Mouse (Mus musculus) heart, embryonic 16.5 days (tissue): Measurements from ENCODE around the gene Ablim1. TPM values are rescaled to one million over a fixed set of nuclear protein-coding genes. Genes with fewer than 3 reads are reported as not detected.

Source experiments
- ATAC-seq: fragments of 200-750 bp; cut with Nextera tagmentation; replicated peaks from 2 replicates; pipeline ENCODE4 v1.8.0; 2017; ENCODE audit warnings: moderate number of reproducible peaks; ENCODE audit not compliant: insufficient read depth, low FRiP score; ENCODE audit errors: extremely low read depth
- H3K27ac ChIP-seq: fragments of 300-500 bp; sonication (generic); 2 replicates; pipeline ENCODE4 v1.5.1; 2014; ENCODE audit warnings: mild to moderate bottlenecking, low read length, control low read depth, moderate library complexity
- H3K27me3 ChIP-seq: fragments of 300-500 bp; sonication (generic); 2 replicates; pipeline ENCODE4 v1.6.1; 2014; ENCODE audit warnings: low read length, mixed read lengths; ENCODE audit not compliant: control insufficient read depth, insufficient read depth
- H3K36me3 ChIP-seq: fragments of 300-500 bp; sonication (generic); 2 replicates; pipeline ENCODE4 v1.6.1; 2014; ENCODE audit not compliant: control insufficient read depth, insufficient read depth
- H3K4me1 ChIP-seq: fragments of 300-500 bp; sonication (generic); 2 replicates; pipeline ENCODE4 v1.6.1; 2014; ENCODE audit warnings: low read length, mixed read lengths; ENCODE audit not compliant: control insufficient read depth, insufficient read depth
- H3K4me2 ChIP-seq: fragments of 300-500 bp; sonication (generic); 2 replicates; pipeline ENCODE4 v1.6.1; 2014; ENCODE audit warnings: low read depth, mild to moderate bottlenecking, control low read depth, low read length
- H3K4me3 ChIP-seq: fragments of 300-500 bp; sonication (generic); 2 replicates; pipeline ENCODE4 v1.5.1; 2014; ENCODE audit warnings: mild to moderate bottlenecking, control low read depth, low read length
- H3K9ac ChIP-seq: fragments of 300-500 bp; sonication (generic); 2 replicates; pipeline ENCODE4 v1.6.1; 2014; ENCODE audit warnings: low read length, control low read depth
- H3K9me3 ChIP-seq: fragments of 300-500 bp; sonication (generic); replicated peaks from 2 replicates; pipeline ENCODE4 v1.6.1; 2016; ENCODE audit warnings: low read length; ENCODE audit not compliant: control insufficient read depth
- WGBS: fragments of 180-500 bp; shearing (Covaris S2); extraction: QIAGEN DNeasy Blood & Tissue Kit; methylation state at CpG from one replicate; pipeline ENCODE4 v1.1.7; 2014; 5-methylcytosine and 5-hydroxymethylcytosine counted together
- polyA plus RNA-seq: library from polyadenylated mRNA; unstranded; fragments of >200 nt; fragmentation: Nextera tagmentation; extraction: Ambion mirVana; gene quantifications from 2 replicates; pipeline ENCODE4 v1.2.1, GENCODE M21; 2015

Gene Ablim1
- polyA plus RNA-seq, 1 experiment from 2014 or later, result 72.6 TPM

- Histone ChIP-seq H3K9ac (peak overlapping the region; percentile 70), H3K27me3 (peaks cover 25% of the 10 kb centered on the region), H3K4me3 (peak overlapping the region; percentile 60), H3K36me3 (no peaks in the 10 kb centered on the region), H3K27ac (no peak overlapping the region), H3K4me1 (no peaks in the 10 kb centered on the region), H3K4me2 (peak overlapping the region; percentile 97), H3K9me3 (no peaks in the 10 kb centered on the region)
- ATAC-seq, result no peak
- 68% methylated on average over 16 of the region's 16 CpGs for WGBS
These were observed 307.4 kb downstream of the Ablim1 start for GRCm38 (mm10) chr19:57007291-57007690.

DNA sequence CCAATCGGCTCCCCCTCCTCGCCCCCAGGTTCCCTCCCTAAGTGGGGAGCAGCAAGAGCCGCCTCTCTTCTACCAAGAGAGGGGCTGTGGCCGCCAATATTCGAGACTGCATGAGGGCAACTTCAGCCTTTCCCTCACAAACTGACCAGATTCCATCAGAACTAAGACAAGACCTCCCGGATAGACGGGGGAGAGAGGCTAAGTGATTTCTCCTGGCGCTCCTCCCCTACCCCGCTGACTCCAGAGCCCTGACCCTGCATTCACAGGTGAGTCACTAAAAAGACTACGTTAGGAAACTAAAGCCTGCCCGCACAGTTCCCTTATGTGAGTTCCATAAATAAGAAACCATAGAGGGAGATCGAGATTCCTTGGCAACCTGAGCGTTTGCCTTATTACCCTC is 307.9 kb downstream of the Ablim1 start:
- peaks cover 25% of the 10 kb centered on the region for H3K27me3 ChIP-seq
- no peak for ATAC-seq
- WGBS, result 75% methylated on average over 13 of the region's 13 CpGs
- no peaks in the 10 kb centered on the region for H3K36me3 ChIP-seq
- H3K4me2 ChIP-seq, result 0 out of 2 replicates have a peak overlapping the region, but pooled peaks have one; percentile 97
- H3K9me3 ChIP-seq, result no peaks in the 10 kb centered on the region
- H3K4me1 ChIP-seq, result no peaks in the 10 kb centered on the region
- no peak overlapping the region for H3K9ac ChIP-seq
- H3K4me3 ChIP-seq, result peak overlapping the region; percentile 60
- H3K27ac ChIP-seq, result no peak overlapping the region

- no peaks in the 10 kb centered on the region for H3K9me3 ChIP-seq
- H3K4me2 ChIP-seq, result no peak overlapping the region
- ATAC-seq, result no peak
- 88% methylated on average over 4 of the region's 4 CpGs for WGBS
- H3K4me1 ChIP-seq, result no peaks in the 10 kb centered on the region
- H3K27ac ChIP-seq, result no peak overlapping the region
- no peaks in the 10 kb centered on the region for H3K36me3 ChIP-seq
- H3K27me3 ChIP-seq, result peaks cover 25% of the 10 kb centered on the region
- no peak overlapping the region for H3K9ac ChIP-seq
- H3K4me3 ChIP-seq, result no peak overlapping the region
These were observed 309.7 kb downstream of the Ablim1 start for GRCm38 (mm10) chr19:57005062-57005461.

- Histone ChIP-seq H3K4me2 (no peak overlapping the region), H3K27me3 (peaks cover 20% of the 10 kb centered on the region), H3K9me3 (no peaks in the 10 kb centered on the region), H3K9ac (no peak overlapping the region), H3K4me3 (no peak overlapping the region), H3K4me1 (no peaks in the 10 kb centered on the region), H3K36me3 (no peaks in the 10 kb centered on the region), H3K27ac (no peak overlapping the region)
- ATAC-seq, result no peak
- WGBS, result 52% methylated on average over 7 of the region's 7 CpGs
These were observed 311.3 kb downstream of the Ablim1 start for GRCm38 (mm10) chr19:57003460-57003810.

GRCm38 (mm10) chr19:57002741-57003459 is 311.8 kb downstream of the Ablim1 start:
- 75% methylated on average over 12 of the region's 12 CpGs for WGBS
- H3K4me3 ChIP-seq, result no peak overlapping the region
- H3K27ac ChIP-seq, result no peak overlapping the region
- H3K4me1 ChIP-seq, result no peaks in the 10 kb centered on the region
- peaks cover 16% of the 10 kb centered on the region for H3K27me3 ChIP-seq
- no peak overlapping the region for H3K9ac ChIP-seq
- H3K9me3 ChIP-seq, result no peaks in the 10 kb centered on the region
- no peak for ATAC-seq
- no peaks in the 10 kb centered on the region for H3K36me3 ChIP-seq
- no peak overlapping the region for H3K4me2 ChIP-seq

- Histone ChIP-seq H3K4me2 (no peak overlapping the region), H3K27me3 (peaks cover 6% of the 10 kb centered on the region), H3K36me3 (no peaks in the 10 kb centered on the region), H3K4me3 (no peak overlapping the region), H3K4me1 (peaks cover 5% of the 10 kb centered on the region; the same call in 1 of the 2 replicates), H3K9ac (no peak overlapping the region), H3K9me3 (no peaks in the 10 kb centered on the region), H3K27ac (no peak overlapping the region)
- no peak for ATAC-seq
- 89% methylated on average over 4 of the region's 4 CpGs for WGBS
These were observed 312.8 kb downstream of the Ablim1 start for GRCm38 (mm10) chr19:57001926-57002325.

DNA sequence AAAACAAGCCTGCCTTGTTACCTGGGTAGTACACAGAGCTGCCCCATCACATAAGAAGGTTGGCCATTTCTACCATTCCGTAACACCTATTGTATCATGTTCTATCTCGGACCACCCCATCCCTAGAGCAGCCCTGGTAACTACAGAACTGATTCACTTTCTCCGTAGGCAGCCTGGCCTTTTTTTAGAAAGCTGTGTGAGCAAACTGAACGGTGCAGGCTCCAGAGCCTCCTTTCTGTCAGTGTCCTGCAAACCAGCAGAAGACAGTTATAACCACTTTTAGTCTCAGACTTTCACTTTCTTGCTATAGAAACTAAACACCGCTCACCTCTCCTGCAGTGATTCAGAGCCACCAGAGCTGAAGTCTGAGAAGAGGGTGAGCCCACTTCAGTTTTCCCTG is 314.1 kb downstream of the Ablim1 start:
- WGBS, result 63% methylated on average over 5 of the region's 5 CpGs
- H3K9me3 ChIP-seq, result no peaks in the 10 kb centered on the region
- no peak overlapping the region for H3K4me2 ChIP-seq
- no peak overlapping the region for H3K9ac ChIP-seq
- no peak overlapping the region for H3K4me3 ChIP-seq
- peaks cover 7% of the 10 kb centered on the region; the same call in 1 of the 2 replicates for H3K4me1 ChIP-seq
- no peak for ATAC-seq
- H3K27me3 ChIP-seq, result no peaks in the 10 kb centered on the region
- H3K27ac ChIP-seq, result no peak overlapping the region
- H3K36me3 ChIP-seq, result no peaks in the 10 kb centered on the region

- no peak overlapping the region for H3K4me2 ChIP-seq
- no peaks in the 10 kb centered on the region for H3K9me3 ChIP-seq
- WGBS, result 73% methylated on average over 2 of the region's 2 CpGs
- H3K36me3 ChIP-seq, result no peaks in the 10 kb centered on the region
- H3K4me1 ChIP-seq, result peaks cover 7% of the 10 kb centered on the region; the same call in 1 of the 2 replicates
- no peaks in the 10 kb centered on the region for H3K27me3 ChIP-seq
- no peak overlapping the region for H3K9ac ChIP-seq
- ATAC-seq, result no peak
- H3K27ac ChIP-seq, result no peak overlapping the region
- H3K4me3 ChIP-seq, result no peak overlapping the region
These were observed 314.9 kb downstream of the Ablim1 start for GRCm38 (mm10) chr19:56999781-57000180.

DNA sequence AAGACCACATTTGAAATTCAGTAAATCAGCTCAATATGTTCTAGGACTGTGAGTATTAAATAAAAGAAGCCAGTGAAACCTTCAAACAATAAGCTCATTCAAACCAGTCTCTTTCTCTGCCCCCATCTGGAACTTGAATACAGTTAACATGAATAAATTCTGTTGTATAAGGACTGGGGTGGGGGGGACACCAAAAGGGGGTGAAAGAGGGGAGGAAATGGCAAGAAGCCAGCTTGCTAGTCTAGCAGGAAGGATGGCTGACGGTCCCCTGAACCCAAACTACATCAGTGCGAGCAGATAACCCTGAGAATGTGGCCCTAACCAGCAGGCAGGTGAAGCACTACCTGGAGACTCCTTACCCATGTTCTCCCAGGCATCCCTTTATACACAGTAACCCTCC is 315.8 kb downstream of the Ablim1 start:
- Histone ChIP-seq H3K4me3 (no peak overlapping the region), H3K4me1 (peaks cover 7% of the 10 kb centered on the region; the same call in 1 of the 2 replicates), H3K9me3 (no peaks in the 10 kb centered on the region), H3K36me3 (no peaks in the 10 kb centered on the region), H3K27me3 (no peaks in the 10 kb centered on the region), H3K27ac (no peak overlapping the region), H3K4me2 (no peak overlapping the region), H3K9ac (no peak overlapping the region)
- 75% methylated on average over 2 of the region's 2 CpGs for WGBS
- ATAC-seq, result no peak
